Mouse (Mus musculus): Measurements from ENCODE around the gene Mis18a.

GRCm38 (mm10) chr16:90766919-90767454 lies 39.8 kb upstream of the Mis18a start:
- no peak for TF ChIP-seq POLR2A (IDR thresholded peaks at IDR 0.05; ENCODE audit: insufficient read depth, low read depth, low read length)
- no peak for TF ChIP-seq EP300 (IDR thresholded peaks at IDR 0.05; ENCODE audit: insufficient read depth, low read depth, low read length)
